Mouse (Mus musculus) cerebellum, adult 2 months (tissue): ENCODE results near the gene Olfr555. TPM values are rescaled to one million over a fixed set of nuclear protein-coding genes. Genes with fewer than 3 reads are reported as not detected.
"Not testable (repeated sequence)": the region's sequence is repeated elsewhere in the genome, so short reads cannot be mapped to it uniquely, and the experiment has no call there.

ENCODE experiments used
- DNase-seq, 2 experiments: peaks; one replicate each; pipeline ENCODE4 v3.0.0; 2021
- H3K27ac ChIP-seq: fragments of 200-500 bp; 2 replicates; pipeline ENCODE4 v1.5.1; 2012; ENCODE audit warnings: low read length, control low read depth, inconsistent platforms; ENCODE audit not compliant: insufficient read depth
- H3K27me3 ChIP-seq: fragments of 200-500 bp; 2 replicates; pipeline ENCODE4 v1.6.1; 2012; ENCODE audit warnings: inconsistent platforms, mild to moderate bottlenecking, low read length, moderate library complexity; ENCODE audit not compliant: control insufficient read depth, insufficient read depth
- H3K4me1 ChIP-seq: fragments of 200-500 bp; 2 replicates; pipeline ENCODE4 v1.6.1; 2011; ENCODE audit warnings: low read length; ENCODE audit not compliant: control insufficient read depth, insufficient read depth
- H3K4me3 ChIP-seq: fragments of 200-500 bp; replicated peaks from 2 replicates; pipeline ENCODE3; 2011; ENCODE audit warnings: mild to moderate bottlenecking, low read depth, low read length, control low read depth; ENCODE audit not compliant: insufficient read depth
- CTCF ChIP-seq: fragments of 200-500 bp; IDR thresholded peaks from 2 replicates; pipeline ENCODE4 v1.5.1; 2011; ENCODE audit warnings: low read depth, mild to moderate bottlenecking, control low read depth, low read length, moderate library complexity, borderline replicate concordance; ENCODE audit not compliant: insufficient read depth
- POLR2A ChIP-seq: fragments of 200-500 bp; IDR thresholded peaks from 2 replicates; pipeline ENCODE4 v1.6.1; 2011; ENCODE audit warnings: low read length, control low read depth, borderline replicate concordance; ENCODE audit not compliant: insufficient read depth
- WGBS: fragments of 180-500 bp; shearing (Covaris S2); methylation state at CpG from one replicate; pipeline ENCODE4 v1.1.7; 2018; 5-methylcytosine and 5-hydroxymethylcytosine counted together
- polyA plus RNA-seq: library from polyadenylated mRNA; depleted of rRNA; stranded (reverse); fragments of >200 nt; gene quantifications from 2 replicates; pipeline ENCODE4 v1.2.3, GENCODE M21; 2012; rRNA removed

The Olfr555 gene
- polyA plus RNA-seq: not detected in 2 replicates

- no peaks in the 10 kb centered on the region for H3K4me1 ChIP-seq
- 61% methylated on average over 1 of the region's 1 CpGs for WGBS
- TF ChIP-seq POLR2A (no peak), CTCF (no peak)
Observed at GRCm38 (mm10) chr7:102658523-102658922, at the start of gene Olfr555. Olfr555 (plus strand) TSS chr7:102658823.

GRCm38 (mm10) chr7:102618118-102618517 lies 40.5 kb upstream of the Olfr555 start, which contains the start of gene Olfr553:
Olfr553 (minus strand) TSS chr7:102618218.
- H3K27me3 ChIP-seq: no peaks in the 10 kb centered on the region
- no peak within 1 kb of the TSS for H3K4me3 ChIP-seq
- no peak for TF ChIP-seq CTCF
- no peak for TF ChIP-seq POLR2A
- no peak within 1 kb of the TSS for H3K27ac ChIP-seq
- H3K4me1 ChIP-seq: no peaks in the 10 kb centered on the region; the same call in 1 of the 2 replicates
- DNase-seq: no peak

More at GRCm38 (mm10) chr7:102658523-102658922, at the start of gene Olfr555:
- DNase-seq: no peak
- no peak within 1 kb of the TSS for H3K27ac ChIP-seq
- no peak within 1 kb of the TSS for H3K4me3 ChIP-seq
- no peaks in the 10 kb centered on the region for H3K27me3 ChIP-seq

GRCm38 (mm10) chr7:102619608-102620007 lies 39.0 kb upstream of the Olfr555 start:
- Histone ChIP-seq H3K27me3 (no peaks in the 10 kb centered on the region), H3K4me1 (no peaks in the 10 kb centered on the region; the same call in 1 of the 2 replicates), H3K27ac (no peak overlapping the region), H3K4me3 (no peak overlapping the region)
- no peak for TF ChIP-seq CTCF
- TF ChIP-seq POLR2A: no peak
- no peak for DNase-seq
- WGBS: 13% methylated on average over 5 of the region's 5 CpGs

GRCm38 (mm10) chr7:102620368-102620767 lies 38.3 kb upstream of the Olfr555 start:
- not testable (repeated sequence) for H3K27me3 ChIP-seq, H3K4me3 ChIP-seq, H3K4me1 ChIP-seq, H3K27ac ChIP-seq
- 82% methylated on average over 19 of the region's 19 CpGs for WGBS
- DNase-seq: peak in 1 of 2 experiments; percentile 17

- no peaks in the 10 kb centered on the region for H3K27me3 ChIP-seq
- DNase-seq: peak in 1 of 2 experiments; percentile 23
- no peak overlapping the region for H3K27ac ChIP-seq
- WGBS: 34% methylated on average over 3 of the region's 3 CpGs
- TF ChIP-seq POLR2A: no peak
- no peak for TF ChIP-seq CTCF
- no peaks in the 10 kb centered on the region for H3K4me1 ChIP-seq
- no peak overlapping the region for H3K4me3 ChIP-seq
Observed at GRCm38 (mm10) chr7:102636665-102637064, 22.0 kb upstream of the Olfr555 start.

GRCm38 (mm10) chr7:102638132-102638531 lies 20.5 kb upstream of the Olfr555 start, which contains the start of gene Olfr554:
Olfr554 (plus strand) TSS chr7:102638432.
- no peak for TF ChIP-seq POLR2A
- no peak for TF ChIP-seq CTCF
- WGBS: 60% methylated on average over 1 of the region's 1 CpGs
- DNase-seq: no peak

GRCm38 (mm10) chr7:102644945-102645344 lies 13.7 kb upstream of the Olfr555 start:
- not testable (repeated sequence) for H3K4me3 ChIP-seq, H3K27me3 ChIP-seq, H3K27ac ChIP-seq, DNase-seq, H3K4me1 ChIP-seq
- WGBS: 89% methylated on average over 4 of the region's 4 CpGs

More at GRCm38 (mm10) chr7:102638132-102638531, 20.5 kb upstream of the Olfr555 start, which contains the start of gene Olfr554:
- no peak within 1 kb of the TSS for H3K4me3 ChIP-seq
- H3K27ac ChIP-seq: no peak within 1 kb of the TSS
- no peaks in the 10 kb centered on the region for H3K27me3 ChIP-seq
- no peaks in the 10 kb centered on the region for H3K4me1 ChIP-seq

GRCm38 (mm10) chr7:102664599-102664998 lies 6.0 kb downstream of the Olfr555 start, which contains the start of gene Olfr556:
Olfr556 (plus strand) TSS chr7:102664899.
- H3K27ac ChIP-seq: no peak within 1 kb of the TSS
- no peak for DNase-seq
- 32% methylated on average over 3 of the region's 3 CpGs for WGBS
- H3K27me3 ChIP-seq: no peaks in the 10 kb centered on the region
- H3K4me1 ChIP-seq: no peaks in the 10 kb centered on the region
- TF ChIP-seq CTCF (no peak), POLR2A (no peak)
- H3K4me3 ChIP-seq: no peak within 1 kb of the TSS
